Mouse (Mus musculus): ENCODE results near the gene G0s2. TPM values are rescaled to one million over a fixed set of nuclear protein-coding genes. Genes with fewer than 3 reads are reported as not detected.
A peak's percentile ranks its signal among the peaks of the same experiment; 100 is the strongest.

The G0s2 gene
- polyA plus RNA-seq (2016; fragmentation: Nextera tagmentation; extraction: Ambion mirVana): 5.6 and 7.6 TPM in 2 replicates

- peaks cover 3% of the 10 kb centered on the region; the same call in 1 of the 2 replicates for H3K27me3 ChIP-seq (ENCODE audit: insufficient read depth, poor library complexity, severe bottlenecking)
These were observed at the start of gene G0s2 for GRCm38 (mm10) chr1:193272916-193273601. Gene G0s2 (minus strand): TSS chr1:193273217.

GRCm38 (mm10) chr1:193320398-193320797 is 47.4 kb upstream of the G0s2 start:
- 88% methylated on average over 8 of the region's 8 CpGs for WGBS
- H3K27me3 ChIP-seq (ENCODE audit: insufficient read depth, poor library complexity, severe bottlenecking): no peaks in the 10 kb centered on the region
- no peak overlapping the region for H3K27ac ChIP-seq
- H3K4me1 ChIP-seq (replicated peaks): peaks cover 11% of the 10 kb centered on the region
- no peaks in the 10 kb centered on the region for H3K9me3 ChIP-seq
- no peak overlapping the region for H3K4me3 ChIP-seq
- H3K36me3 ChIP-seq: no peaks in the 10 kb centered on the region
- DNase-seq (ENCODE audit: low spot score): no peak

More at GRCm38 (mm10) chr1:193272916-193273601, at the start of gene G0s2:
- no peaks in the 10 kb centered on the region for H3K36me3 ChIP-seq
- H3K27ac ChIP-seq: peak within 1 kb of the TSS; percentile 93
- WGBS: under 1% methylated on average over 22 of the region's 23 CpGs
- DNase-seq (ENCODE audit: low spot score): peak; percentile 69
- peak within 1 kb of the TSS; percentile 59 for H3K4me3 ChIP-seq
- no peaks in the 10 kb centered on the region for H3K9me3 ChIP-seq
- H3K4me1 ChIP-seq (replicated peaks): peaks cover 32% of the 10 kb centered on the region

DNA sequence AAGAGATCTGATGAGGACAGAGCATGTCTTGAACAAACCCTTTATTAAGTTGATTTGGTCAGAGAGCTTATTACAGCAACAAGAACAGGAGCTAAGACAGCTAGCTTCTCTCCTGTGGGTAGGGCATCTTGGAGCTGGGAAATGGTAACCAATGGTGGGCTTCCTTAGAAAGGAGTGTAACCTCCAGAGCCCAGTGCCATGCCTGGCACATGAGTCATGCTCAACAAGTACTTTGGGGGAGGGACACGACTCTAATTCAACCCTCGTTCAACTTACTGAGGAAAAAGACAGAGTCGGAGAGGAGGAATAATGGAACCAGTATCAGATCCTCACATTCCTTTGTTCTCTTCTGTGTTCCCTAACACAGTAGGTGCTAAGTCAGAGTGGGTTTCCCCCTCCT is 46.7 kb upstream of the G0s2 start:
- H3K27me3 ChIP-seq (ENCODE audit: insufficient read depth, poor library complexity, severe bottlenecking): no peaks in the 10 kb centered on the region
- 56% methylated on average over 3 of the region's 3 CpGs for WGBS
- no peaks in the 10 kb centered on the region for H3K9me3 ChIP-seq
- no peak for DNase-seq (ENCODE audit: low spot score)
- no peak overlapping the region for H3K4me3 ChIP-seq
- H3K27ac ChIP-seq: no peak overlapping the region
- H3K36me3 ChIP-seq: no peaks in the 10 kb centered on the region
- H3K4me1 ChIP-seq (replicated peaks): peaks cover 11% of the 10 kb centered on the region

GRCm38 (mm10) chr1:193317159-193317559 is 44.1 kb upstream of the G0s2 start:
- Histone ChIP-seq H3K27ac (peak overlapping the region; percentile 50; the same call in 1 of the 2 replicates), H3K4me1 (replicated peaks) (peaks cover 11% of the 10 kb centered on the region), H3K36me3 (no peaks in the 10 kb centered on the region), H3K27me3 (ENCODE audit: insufficient read depth, poor library complexity, severe bottlenecking) (no peaks in the 10 kb centered on the region), H3K4me3 (no peak overlapping the region), H3K9me3 (no peaks in the 10 kb centered on the region)
- DNase-seq (ENCODE audit: low spot score): no peak
- 46% methylated on average over 6 of the region's 6 CpGs for WGBS

- WGBS: 88% methylated on average over 9 of the region's 9 CpGs
These were observed 43.3 kb upstream of the G0s2 start for GRCm38 (mm10) chr1:193316358-193316750.

DNA sequence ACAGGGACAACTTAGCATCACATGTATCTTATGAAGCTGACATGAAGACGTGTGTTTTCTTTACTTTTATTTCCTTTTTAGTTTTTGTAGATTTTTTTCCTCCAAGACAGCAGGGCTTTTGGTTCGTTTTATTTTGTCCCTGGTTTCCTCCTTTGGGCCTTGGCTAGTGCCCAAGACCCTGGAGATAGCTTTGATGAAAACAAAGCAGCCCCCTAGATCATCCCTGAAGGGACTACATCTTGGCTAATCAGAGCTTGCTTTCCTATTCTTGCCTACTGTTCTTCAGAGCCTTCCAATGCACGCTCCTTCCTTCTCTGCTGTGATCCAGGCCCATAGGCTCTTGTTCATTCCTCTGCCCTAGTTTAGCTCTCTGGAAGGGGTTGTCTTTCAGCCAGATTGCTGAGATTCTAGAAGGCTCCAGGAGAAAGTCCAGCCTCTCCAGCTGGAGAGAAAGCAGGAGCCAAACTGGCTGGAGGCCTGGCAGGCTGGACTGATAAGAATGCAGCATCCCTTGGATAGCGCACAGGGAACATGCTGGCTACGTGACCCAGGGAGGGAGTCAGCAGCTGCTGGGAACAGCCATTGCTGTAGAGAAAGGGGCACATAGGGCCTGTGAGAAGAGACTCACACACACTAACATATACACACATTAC is 42.8 kb upstream of the G0s2 start:
- WGBS: 75% methylated on average over 5 of the region's 5 CpGs
- Histone ChIP-seq H3K4me3 (no peak overlapping the region), H3K27me3 (ENCODE audit: insufficient read depth, poor library complexity, severe bottlenecking) (no peaks in the 10 kb centered on the region), H3K27ac (0 out of 2 replicates have a peak overlapping the region, but pooled peaks have one; percentile 59), H3K4me1 (replicated peaks) (peaks cover 11% of the 10 kb centered on the region), H3K9me3 (no peaks in the 10 kb centered on the region), H3K36me3 (no peaks in the 10 kb centered on the region)
- no peak for DNase-seq (ENCODE audit: low spot score)

More at GRCm38 (mm10) chr1:193316358-193316750, 43.3 kb upstream of the G0s2 start:
- H3K27ac ChIP-seq: 0 out of 2 replicates have a peak overlapping the region, but pooled peaks have one; percentile 59
- H3K4me3 ChIP-seq: no peak overlapping the region
- DNase-seq (ENCODE audit: low spot score): no peak
- H3K4me1 ChIP-seq (replicated peaks): peaks cover 11% of the 10 kb centered on the region
- no peaks in the 10 kb centered on the region for H3K9me3 ChIP-seq
- H3K36me3 ChIP-seq: no peaks in the 10 kb centered on the region
- no peaks in the 10 kb centered on the region for H3K27me3 ChIP-seq (ENCODE audit: insufficient read depth, poor library complexity, severe bottlenecking)

GRCm38 (mm10) chr1:193311596-193311995 is 38.6 kb upstream of the G0s2 start:
- Histone ChIP-seq H3K4me3 (no peak overlapping the region), H3K9me3 (no peaks in the 10 kb centered on the region), H3K4me1 (replicated peaks) (peaks cover 4% of the 10 kb centered on the region; the same call in 1 of the 2 replicates), H3K27me3 (ENCODE audit: insufficient read depth, poor library complexity, severe bottlenecking) (no peaks in the 10 kb centered on the region), H3K36me3 (no peaks in the 10 kb centered on the region), H3K27ac (no peak overlapping the region)
- 64% methylated on average over 1 of the region's 1 CpGs for WGBS
- DNase-seq (ENCODE audit: low spot score): no peak

- Histone ChIP-seq H3K36me3 (no peaks in the 10 kb centered on the region), H3K4me3 (no peak overlapping the region), H3K4me1 (replicated peaks) (0 out of 2 replicates have a peak, but pooled peaks cover 7% of the 10 kb centered on the region), H3K27ac (no peak overlapping the region), H3K27me3 (ENCODE audit: insufficient read depth, poor library complexity, severe bottlenecking) (no peaks in the 10 kb centered on the region), H3K9me3 (no peaks in the 10 kb centered on the region)
- 88% methylated on average over 3 of the region's 3 CpGs for WGBS
- DNase-seq (ENCODE audit: low spot score): no peak
These were observed 37.6 kb upstream of the G0s2 start for GRCm38 (mm10) chr1:193310519-193311085.

DNA sequence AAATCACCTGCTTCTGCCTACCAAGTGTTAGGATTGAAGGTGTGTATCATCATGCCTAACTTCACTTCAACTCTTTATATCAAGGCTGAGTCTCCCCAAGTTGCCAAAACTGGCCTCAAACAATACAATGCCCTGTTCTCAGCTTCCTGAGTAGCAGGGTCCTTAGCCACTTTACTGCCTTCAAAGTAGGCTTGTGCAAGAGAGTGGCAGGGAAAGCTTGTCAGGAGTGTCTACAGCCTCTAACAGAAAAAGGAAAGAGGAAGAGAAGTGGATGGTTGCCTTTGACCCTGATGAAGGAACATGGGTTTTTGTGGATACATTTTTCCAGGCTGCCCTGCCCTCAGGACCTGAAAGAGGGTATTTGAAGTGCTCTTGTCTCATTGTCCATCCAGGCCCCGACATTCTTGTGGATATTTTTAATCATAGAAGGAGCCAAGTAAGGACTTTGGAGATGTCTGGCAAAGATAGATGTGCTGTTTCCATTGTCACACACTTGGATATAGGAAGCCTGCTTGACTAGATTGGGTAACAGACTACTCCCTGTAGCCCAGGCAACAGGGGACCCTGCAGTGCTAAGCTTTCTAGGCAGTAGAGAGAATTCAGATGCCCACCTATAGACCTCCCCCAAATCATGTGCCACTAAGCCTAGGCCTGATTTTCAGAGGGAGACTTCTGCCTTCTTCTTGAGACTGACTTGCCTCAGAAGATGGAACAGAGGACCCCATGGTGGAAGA is 36.9 kb upstream of the G0s2 start:
- Histone ChIP-seq H3K9me3 (no peaks in the 10 kb centered on the region), H3K4me1 (replicated peaks) (peaks cover 12% of the 10 kb centered on the region; the same call in 1 of the 2 replicates), H3K4me3 (no peak overlapping the region), H3K27me3 (ENCODE audit: insufficient read depth, poor library complexity, severe bottlenecking) (no peaks in the 10 kb centered on the region), H3K36me3 (no peaks in the 10 kb centered on the region), H3K27ac (no peak overlapping the region)
- 69% methylated on average over 1 of the region's 1 CpGs for WGBS
- no peak for DNase-seq (ENCODE audit: low spot score)

DNA sequence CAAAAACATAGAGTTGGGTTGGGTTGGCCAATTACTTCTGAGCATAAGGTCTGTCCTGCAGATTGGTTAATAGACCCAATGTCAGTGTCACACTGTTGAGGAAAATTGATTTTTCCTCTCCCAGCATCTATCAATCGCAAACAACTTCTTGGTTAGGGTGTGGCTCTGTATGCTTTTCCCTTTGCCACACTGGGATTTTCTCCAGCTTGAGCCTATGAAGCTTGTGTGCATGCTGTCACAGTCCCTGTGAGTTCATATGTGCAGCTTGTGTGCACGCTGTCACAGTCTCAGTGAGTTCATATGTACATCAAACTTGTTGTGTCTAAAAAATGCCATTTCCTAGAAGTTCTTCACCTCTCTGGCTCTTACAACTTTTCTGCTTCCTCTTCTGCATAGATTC is 33.8 kb upstream of the G0s2 start:
- Histone ChIP-seq H3K27me3 (ENCODE audit: insufficient read depth, poor library complexity, severe bottlenecking) (peaks cover 11% of the 10 kb centered on the region; the same call in 1 of the 2 replicates), H3K9me3 (no peaks in the 10 kb centered on the region), H3K27ac (no peak overlapping the region), H3K4me1 (replicated peaks) (peaks cover 28% of the 10 kb centered on the region), H3K36me3 (no peaks in the 10 kb centered on the region), H3K4me3 (no peak overlapping the region)
- 92% methylated on average over 2 of the region's 2 CpGs for WGBS
- DNase-seq (ENCODE audit: low spot score): no peak

GRCm38 (mm10) chr1:193305386-193305785 is 32.4 kb upstream of the G0s2 start:
- Histone ChIP-seq H3K4me1 (replicated peaks) (peaks cover 28% of the 10 kb centered on the region), H3K9me3 (no peaks in the 10 kb centered on the region), H3K27ac (no peak overlapping the region), H3K4me3 (no peak overlapping the region), H3K27me3 (ENCODE audit: insufficient read depth, poor library complexity, severe bottlenecking) (peaks cover 14% of the 10 kb centered on the region; the same call in 1 of the 2 replicates), H3K36me3 (no peaks in the 10 kb centered on the region)
- DNase-seq (ENCODE audit: low spot score): peak; percentile 50
- WGBS: 23% methylated on average over 7 of the region's 7 CpGs

DNA sequence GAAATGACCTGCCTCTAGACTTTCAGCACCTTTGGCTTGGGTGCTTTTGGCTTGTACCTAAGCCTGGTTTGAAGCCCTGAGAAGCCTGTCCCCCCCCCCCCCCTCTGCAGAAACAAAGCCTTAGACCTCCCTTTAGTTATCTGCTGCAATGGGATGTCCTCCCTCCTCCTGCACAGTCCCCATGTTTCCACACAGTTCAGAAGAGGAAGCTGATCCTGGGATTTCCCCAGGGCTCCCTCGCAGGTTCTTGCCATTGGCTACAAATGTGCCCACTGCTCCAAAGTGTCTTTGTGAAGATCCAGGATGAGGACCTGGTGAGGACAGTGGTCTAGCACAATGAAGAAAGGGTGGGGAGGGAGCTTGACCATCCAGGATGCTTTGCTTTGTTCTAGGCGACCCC is 30.1 kb upstream of the G0s2 start:
- Histone ChIP-seq H3K36me3 (no peaks in the 10 kb centered on the region), H3K9me3 (no peaks in the 10 kb centered on the region), H3K27me3 (ENCODE audit: insufficient read depth, poor library complexity, severe bottlenecking) (peaks cover 14% of the 10 kb centered on the region; the same call in 1 of the 2 replicates), H3K4me1 (replicated peaks) (peaks cover 28% of the 10 kb centered on the region), H3K27ac (peak overlapping the region; percentile 13; the same call in 1 of the 2 replicates), H3K4me3 (no peak overlapping the region)
- 65% methylated on average over 2 of the region's 2 CpGs for WGBS
- DNase-seq (ENCODE audit: low spot score): no peak
